7 mouse cellular contexts compared by ENCODE assay signal in genomic region chr7:73558293-73559169, GRCm38 (mm10). TPM values are rescaled to one million over a fixed set of nuclear protein-coding genes. Genes with fewer than 3 reads are reported as not detected.
DNase-seq lines count a peak whose midpoint lies in the region; ATAC-seq lines count a peak whose summit lies in the region.

No protein-coding gene starts in this region.

- DNase-seq in adrenal gland, postnatal 25 days, result peak; percentile 100
- DNase-seq in heart, adult 11 months, result peak; percentile 100
- peak; percentile 97 for DNase-seq in kidney, adult 18-20 months
- peak; percentile 99 for DNase-seq in limb, embryonic 11.5 days (ENCODE audit: low spot score)
- peak; percentile 100 for DNase-seq in midbrain, embryonic 14.5 days
- peak; percentile 97 to 99 for DNase-seq in spleen, adult 18-20 months

- no peaks in the 10 kb centered on the region for H3K36me3 ChIP-seq in embryonic facial prominence, embryonic 12.5 days
- H3K36me3 ChIP-seq in limb, embryonic 11.5 days (ENCODE audit: control insufficient read depth, insufficient read depth, low read length), result no peaks in the 10 kb centered on the region
- no peaks in the 10 kb centered on the region for H3K36me3 ChIP-seq in midbrain, embryonic 14.5 days (ENCODE audit: control insufficient read depth, insufficient read depth, low read length)

- WGBS in embryonic facial prominence, embryonic 12.5 days, result under 1% methylated on average over 60 of the region's 60 CpGs
- WGBS in limb, embryonic 11.5 days, result under 1% methylated on average over 47 of the region's 60 CpGs
- under 1% methylated on average over 59 of the region's 60 CpGs for WGBS in midbrain, embryonic 14.5 days

- peak overlapping the region; percentile 58 for H3K4me2 ChIP-seq in embryonic facial prominence, embryonic 12.5 days (replicated peaks)
- H3K4me2 ChIP-seq in limb, embryonic 11.5 days (ENCODE audit: low read depth, severe bottlenecking), result peak overlapping the region; percentile 41
- peak overlapping the region; percentile 67 for H3K4me2 ChIP-seq in midbrain, embryonic 14.5 days (ENCODE audit: low read length)

- peak overlapping the region; percentile 100 for H3K9ac ChIP-seq in embryonic facial prominence, embryonic 12.5 days
- H3K9ac ChIP-seq in limb, embryonic 11.5 days (ENCODE audit: low read length), result peak overlapping the region; percentile 100
- peak overlapping the region; percentile 100 for H3K9ac ChIP-seq in midbrain, embryonic 14.5 days (replicated peaks; ENCODE audit: low read length)

- H3K4me1 ChIP-seq in embryonic facial prominence, embryonic 12.5 days, result peaks cover 6% of the 10 kb centered on the region; the same call in 1 of the 2 replicates
- 0 out of 2 replicates have a peak, but pooled peaks cover 5% of the 10 kb centered on the region for H3K4me1 ChIP-seq in limb, embryonic 11.5 days (ENCODE audit: control insufficient read depth, insufficient read depth, low read length)
- no peaks in the 10 kb centered on the region for H3K4me1 ChIP-seq in midbrain, embryonic 14.5 days (ENCODE audit: control insufficient read depth, insufficient read depth, low read length)

- H3K27ac ChIP-seq in embryonic facial prominence, embryonic 12.5 days, result peak overlapping the region; percentile 100
- H3K27ac ChIP-seq in limb, embryonic 11.5 days (replicated peaks; ENCODE audit: low read depth, low read length), result peak overlapping the region; percentile 100
- peak overlapping the region; percentile 100 for H3K27ac ChIP-seq in midbrain, embryonic 14.5 days (replicated peaks; ENCODE audit: low read depth, low read length)

- no peaks in the 10 kb centered on the region for H3K9me3 ChIP-seq in embryonic facial prominence, embryonic 12.5 days
- no peaks in the 10 kb centered on the region for H3K9me3 ChIP-seq in limb, embryonic 11.5 days (ENCODE audit: control insufficient read depth, low read length)
- no peaks in the 10 kb centered on the region for H3K9me3 ChIP-seq in midbrain, embryonic 14.5 days (ENCODE audit: control insufficient read depth, low read length)

- peak overlapping the region; percentile 100 for H3K4me3 ChIP-seq in embryonic facial prominence, embryonic 12.5 days
- H3K4me3 ChIP-seq in limb, embryonic 11.5 days (ENCODE audit: low read depth, low read length), result peak overlapping the region; percentile 100
- peak overlapping the region; percentile 100 for H3K4me3 ChIP-seq in midbrain, embryonic 14.5 days (replicated peaks; ENCODE audit: low read depth, low read length)

- H3K27me3 ChIP-seq in embryonic facial prominence, embryonic 12.5 days, result no peaks in the 10 kb centered on the region
- H3K27me3 ChIP-seq in limb, embryonic 11.5 days (ENCODE audit: control insufficient read depth, insufficient read depth, low read length), result no peaks in the 10 kb centered on the region
- H3K27me3 ChIP-seq in midbrain, embryonic 14.5 days (ENCODE audit: control insufficient read depth, insufficient read depth, low read length), result no peaks in the 10 kb centered on the region

- peak; percentile 100 for ATAC-seq in embryonic facial prominence, embryonic 12.5 days (ENCODE audit: insufficient number of reproducible peaks, insufficient read depth, low FRiP score, low TSS enrichment)
- peak; percentile 100 for ATAC-seq in limb, embryonic 11.5 days (ENCODE audit: insufficient number of reproducible peaks, low FRiP score, low TSS enrichment, low read depth)
- ATAC-seq in midbrain, embryonic 14.5 days (ENCODE audit: low FRiP score, low TSS enrichment), result peak; percentile 100

RNA-seq across cellular contexts. Expression of gene Chd2, which starts 16.9 kb away (rescaled TPM):
- total RNA-seq in adrenal gland, postnatal 25 days (2021), result 50.0 and 57.4 TPM in 2 replicates
- polyA plus RNA-seq in embryonic facial prominence, embryonic 12.5 days (2016; fragmentation: Nextera tagmentation; extraction: Ambion mirVana), result 57.9 and 65.0 TPM in 2 replicates
- polyA plus RNA-seq in limb, embryonic 11.5 days (2014; fragmentation: Nextera tagmentation; extraction: Ambion mirVana), result 48.9 and 64.6 TPM in 2 replicates
- 35.9 and 49.8 TPM in 2 replicates for polyA plus RNA-seq in midbrain, embryonic 14.5 days (2014; fragmentation: Nextera tagmentation; extraction: Ambion mirVana)

Comparison
In these comparisons a context has a peak if more than half of its experiments do, and no peak if none do; other contexts are left out.
1. Peak in every context shown above with its lines: DNase-seq, ATAC-seq, H3K4me3 ChIP-seq and H3K27ac ChIP-seq.